Mouse (Mus musculus): ENCODE measurements at regions not wholly inside any gene's neighbourhood (a gene's known extent, or its start where the extent isn't known, plus 50 kb on each side); places are given as distances from the start of the nearest gene placed in this dataset.

- Histone ChIP-seq H3K9me3 (ENCODE audit: control insufficient read depth, low read length) (no peaks in the 10 kb centered on the region), H3K36me3 (ENCODE audit: control insufficient read depth) (no peaks in the 10 kb centered on the region), H3K27me3 (ENCODE audit: control insufficient read depth) (no peaks in the 10 kb centered on the region), H3K4me3 (replicated peaks) (no peak overlapping the region), H3K4me1 (ENCODE audit: control insufficient read depth) (peaks cover under 1% of the 10 kb centered on the region; the same call in 1 of the 2 replicates)
- TF ChIP-seq GATA1 (IDR thresholded peaks at IDR 0.05; ENCODE audit: low read length) (no peak), TAL1 (IDR thresholded peaks at IDR 0.05; ENCODE audit: low read length) (no peak)
Measured at GRCm38 (mm10) chr16:9009361-9010083, 179.6 kb downstream of the 1810013L24Rik start.

GRCm38 (mm10) chr16:9011077-9011476, 181.2 kb downstream of the 1810013L24Rik start:
- TF ChIP-seq GATA1 (IDR thresholded peaks at IDR 0.05; ENCODE audit: low read length) (no peak), TAL1 (IDR thresholded peaks at IDR 0.05; ENCODE audit: low read length) (no peak)
- Histone ChIP-seq H3K36me3 (ENCODE audit: control insufficient read depth) (no peaks in the 10 kb centered on the region), H3K4me1 (ENCODE audit: control insufficient read depth) (peaks cover 1% of the 10 kb centered on the region; the same call in 1 of the 2 replicates), H3K27me3 (ENCODE audit: control insufficient read depth) (no peaks in the 10 kb centered on the region), H3K9me3 (ENCODE audit: control insufficient read depth, low read length) (no peaks in the 10 kb centered on the region), H3K4me3 (replicated peaks) (no peak overlapping the region)

DNA sequence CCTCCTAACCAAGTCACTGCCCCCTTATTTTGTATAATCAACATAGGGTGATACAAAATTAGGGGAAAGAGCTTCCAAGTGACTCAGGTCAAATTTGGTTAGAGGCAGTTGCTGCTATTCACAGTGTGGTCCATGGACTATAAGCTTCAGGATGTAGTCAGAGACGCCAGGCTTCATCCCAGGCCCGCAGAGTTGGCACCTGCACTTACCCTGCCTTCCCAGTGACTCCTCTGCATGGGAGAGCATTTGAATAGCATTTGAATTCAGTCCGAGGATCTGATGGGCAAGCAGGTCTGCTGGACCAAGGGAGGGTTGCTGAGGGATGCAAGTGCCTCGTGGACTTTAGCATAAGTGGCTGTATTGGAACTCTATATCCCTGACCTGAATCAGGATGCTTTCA, 181.8 kb downstream of the 1810013L24Rik start:
- Histone ChIP-seq H3K36me3 (ENCODE audit: control insufficient read depth) (no peaks in the 10 kb centered on the region), H3K27me3 (ENCODE audit: control insufficient read depth) (no peaks in the 10 kb centered on the region), H3K4me1 (ENCODE audit: control insufficient read depth) (peaks cover 1% of the 10 kb centered on the region; the same call in 1 of the 2 replicates), H3K4me3 (replicated peaks) (no peak overlapping the region), H3K9me3 (ENCODE audit: control insufficient read depth, low read length) (no peaks in the 10 kb centered on the region)
- TF ChIP-seq TAL1 (IDR thresholded peaks at IDR 0.05; ENCODE audit: low read length) (no peak), GATA1 (IDR thresholded peaks at IDR 0.05; ENCODE audit: low read length) (no peak)

DNA sequence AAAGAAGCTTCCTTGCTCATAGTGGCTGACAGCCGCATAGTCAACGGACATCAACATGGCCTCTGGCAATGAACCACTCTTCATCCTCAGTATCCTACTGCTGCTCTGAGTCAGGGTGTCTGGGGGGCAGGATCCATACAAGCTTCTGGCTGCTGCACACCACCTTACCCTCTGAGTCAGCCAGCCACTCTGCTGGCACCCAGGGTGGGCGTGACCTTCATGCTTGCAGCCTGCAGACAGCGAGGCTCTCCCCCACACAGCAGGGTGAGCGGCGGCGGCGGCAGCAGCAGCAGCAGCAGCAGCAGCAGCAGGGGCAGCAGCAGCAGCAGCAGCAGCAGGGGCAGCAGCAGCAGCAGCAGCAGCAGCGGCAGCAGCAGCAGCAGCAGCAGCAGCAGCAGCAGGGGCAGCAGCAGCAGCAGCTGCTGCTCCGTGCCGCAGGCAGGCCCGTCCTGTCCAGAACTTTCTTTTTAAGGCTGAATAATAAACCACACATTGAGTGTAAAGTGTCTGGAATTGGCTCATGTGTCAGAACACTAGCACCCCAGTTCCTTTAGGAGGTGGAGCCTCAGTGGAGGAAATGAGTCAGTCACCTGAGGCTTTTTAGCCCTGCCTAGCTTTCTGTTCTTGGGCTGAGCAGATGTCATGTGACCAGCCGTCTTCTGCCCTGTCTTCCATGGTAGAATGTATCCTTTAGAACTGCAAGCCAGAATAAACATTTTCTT, 186.3 kb downstream of the 1810013L24Rik start:
- H3K4me3 ChIP-seq (replicated peaks): no peak overlapping the region
- peaks cover 1% of the 10 kb centered on the region; the same call in 1 of the 2 replicates for H3K4me1 ChIP-seq (ENCODE audit: control insufficient read depth)
- no peaks in the 10 kb centered on the region for H3K36me3 ChIP-seq (ENCODE audit: control insufficient read depth)
- peaks cover under 1% of the 10 kb centered on the region; the same call in 1 of the 2 replicates for H3K9me3 ChIP-seq (ENCODE audit: control insufficient read depth, low read length)
- no peaks in the 10 kb centered on the region for H3K27me3 ChIP-seq (ENCODE audit: control insufficient read depth)
- TF ChIP-seq GATA1 (IDR thresholded peaks at IDR 0.05; ENCODE audit: low read length): no peak

DNA sequence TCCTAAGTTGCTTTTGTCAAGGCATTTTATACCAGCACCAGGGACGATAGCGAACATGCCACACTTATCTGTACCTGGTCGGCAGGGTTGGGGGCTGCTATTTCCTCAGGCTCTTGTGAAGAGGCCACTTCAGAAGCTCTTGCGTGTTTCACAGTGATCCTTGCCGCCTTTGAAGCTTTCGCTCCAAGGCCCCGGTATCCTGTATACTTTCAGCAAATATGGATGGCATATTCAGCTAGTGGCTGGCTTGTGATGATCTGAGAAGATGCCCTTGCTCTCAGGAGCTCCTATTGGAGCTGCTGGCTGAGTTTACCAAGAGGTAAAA, 186.8 kb downstream of the 1810013L24Rik start:
- H3K36me3 ChIP-seq (ENCODE audit: control insufficient read depth): no peaks in the 10 kb centered on the region
- H3K4me1 ChIP-seq (ENCODE audit: control insufficient read depth): peaks cover 1% of the 10 kb centered on the region; the same call in 1 of the 2 replicates
- H3K4me3 ChIP-seq (replicated peaks): no peak overlapping the region
- H3K27me3 ChIP-seq (ENCODE audit: control insufficient read depth): no peaks in the 10 kb centered on the region
- TF ChIP-seq TAL1 (IDR thresholded peaks at IDR 0.05; ENCODE audit: low read length) (no peak), GATA1 (IDR thresholded peaks at IDR 0.05; ENCODE audit: low read length) (no peak)
- peaks cover 2% of the 10 kb centered on the region; the same call in 1 of the 2 replicates for H3K9me3 ChIP-seq (ENCODE audit: control insufficient read depth, low read length)

DNA sequence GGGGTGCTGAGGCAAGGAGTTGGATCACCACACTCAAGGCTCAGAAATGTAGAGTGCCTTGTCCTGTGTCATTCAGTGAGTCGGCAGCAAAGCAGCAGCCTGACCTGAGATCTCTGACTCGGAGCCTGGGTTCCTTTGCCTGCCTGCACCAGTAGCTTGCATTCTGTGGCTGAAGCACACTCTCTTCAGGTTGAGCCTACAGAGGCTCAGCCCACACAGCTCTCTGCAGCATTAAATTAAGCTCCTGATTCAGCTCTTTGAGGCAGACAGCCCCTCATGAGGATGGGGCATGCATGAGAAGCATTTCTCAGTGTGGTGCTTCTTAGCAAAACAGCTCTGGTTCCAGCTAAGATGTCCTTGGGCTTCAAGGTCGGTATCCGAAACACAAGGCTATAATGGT, 200.8 kb downstream of the 1810013L24Rik start:
- no peaks in the 10 kb centered on the region for H3K4me1 ChIP-seq (ENCODE audit: control insufficient read depth)
- no peaks in the 10 kb centered on the region; the same call in 1 of the 2 replicates for H3K9me3 ChIP-seq (ENCODE audit: control insufficient read depth, low read length)
- no peak overlapping the region for H3K4me3 ChIP-seq (replicated peaks)
- no peak for TF ChIP-seq TAL1 (IDR thresholded peaks at IDR 0.05; ENCODE audit: low read length)
- no peak for TF ChIP-seq GATA1 (IDR thresholded peaks at IDR 0.05; ENCODE audit: low read length)
- no peaks in the 10 kb centered on the region for H3K27me3 ChIP-seq (ENCODE audit: control insufficient read depth)
- H3K36me3 ChIP-seq (ENCODE audit: control insufficient read depth): no peaks in the 10 kb centered on the region

- Histone ChIP-seq H3K4me3 (replicated peaks) (no peak overlapping the region), H3K27me3 (ENCODE audit: control insufficient read depth) (no peaks in the 10 kb centered on the region), H3K36me3 (ENCODE audit: control insufficient read depth) (no peaks in the 10 kb centered on the region), H3K4me1 (ENCODE audit: control insufficient read depth) (peaks cover 11% of the 10 kb centered on the region), H3K9me3 (ENCODE audit: control insufficient read depth, low read length) (peaks cover 2% of the 10 kb centered on the region; the same call in 1 of the 2 replicates)
- TF ChIP-seq GATA1 (IDR thresholded peaks at IDR 0.05; ENCODE audit: low read length): no peak
- TF ChIP-seq TAL1 (IDR thresholded peaks at IDR 0.05; ENCODE audit: low read length): no peak
Measured at GRCm38 (mm10) chr16:9043271-9043670, 213.4 kb downstream of the 1810013L24Rik start.

DNA sequence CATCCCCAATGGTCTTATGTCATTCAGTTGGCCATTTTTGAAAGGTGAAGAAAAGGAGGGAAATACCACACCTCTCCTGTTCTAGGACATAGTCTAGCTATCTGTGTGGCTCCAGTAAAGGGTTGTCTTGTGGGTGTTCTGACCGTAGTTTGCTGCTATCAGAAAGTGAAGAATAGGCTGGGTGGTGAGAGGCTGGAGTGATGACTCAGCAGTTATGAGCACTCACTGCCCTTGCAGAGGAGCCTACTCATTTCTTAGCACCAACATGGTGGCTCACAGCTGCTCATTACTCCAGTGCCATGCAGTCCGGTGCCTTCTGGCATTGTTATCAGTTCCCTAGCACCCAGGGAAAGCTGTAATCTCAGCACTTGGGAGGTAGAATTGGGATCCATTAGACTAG, 217.0 kb downstream of the 1810013L24Rik start:
- H3K9me3 ChIP-seq (ENCODE audit: control insufficient read depth, low read length): peaks cover 2% of the 10 kb centered on the region; the same call in 1 of the 2 replicates
- no peak overlapping the region for H3K4me3 ChIP-seq (replicated peaks)
- H3K4me1 ChIP-seq (ENCODE audit: control insufficient read depth): peaks cover 19% of the 10 kb centered on the region
- TF ChIP-seq GATA1 (IDR thresholded peaks at IDR 0.05; ENCODE audit: low read length) (no peak), TAL1 (IDR thresholded peaks at IDR 0.05; ENCODE audit: low read length) (no peak)
- H3K27me3 ChIP-seq (ENCODE audit: control insufficient read depth): no peaks in the 10 kb centered on the region
- H3K36me3 ChIP-seq (ENCODE audit: control insufficient read depth): no peaks in the 10 kb centered on the region

DNA sequence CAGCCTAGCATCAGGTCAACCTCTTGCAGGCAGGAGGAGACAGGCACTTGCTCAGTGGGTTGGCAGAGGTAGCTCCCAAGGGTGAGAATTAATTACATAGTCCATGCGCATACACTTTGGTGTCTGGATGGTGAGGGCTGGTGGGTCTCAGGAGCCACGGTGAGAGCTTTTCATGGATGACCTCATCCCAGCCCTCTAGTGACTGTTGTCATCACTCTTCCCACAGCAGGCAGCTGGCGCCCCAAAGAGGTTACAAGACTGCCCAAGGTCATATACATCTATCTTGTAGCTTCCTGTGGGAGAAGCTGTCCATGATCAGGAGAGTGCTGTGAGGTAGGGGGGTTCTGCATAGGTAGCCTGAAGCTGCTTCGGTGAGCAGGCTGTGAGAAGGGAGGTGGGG, 224.5 kb downstream of the 1810013L24Rik start:
- Histone ChIP-seq H3K36me3 (ENCODE audit: control insufficient read depth) (no peaks in the 10 kb centered on the region), H3K9me3 (ENCODE audit: control insufficient read depth, low read length) (no peaks in the 10 kb centered on the region; the same call in 1 of the 2 replicates)

More for the DNA sequence above, 224.5 kb downstream of the 1810013L24Rik start:
- no peak overlapping the region for H3K4me3 ChIP-seq (replicated peaks)
- H3K27me3 ChIP-seq (ENCODE audit: control insufficient read depth): no peaks in the 10 kb centered on the region
- H3K4me1 ChIP-seq (ENCODE audit: control insufficient read depth): peaks cover 17% of the 10 kb centered on the region
- TF ChIP-seq GATA1 (IDR thresholded peaks at IDR 0.05; ENCODE audit: low read length): no peak
- no peak for TF ChIP-seq TAL1 (IDR thresholded peaks at IDR 0.05; ENCODE audit: low read length)

All from erythroblast, embryonic 14.5 days (primary cell).